Mouse (Mus musculus) embryonic facial prominence, embryonic 15.5 days (tissue): Measurements from ENCODE around the gene Frk. TPM values are rescaled to one million over a fixed set of nuclear protein-coding genes. Genes with fewer than 3 reads are reported as not detected.
"Not testable (repeated sequence)": the region's sequence is repeated elsewhere in the genome, so short reads cannot be mapped to it uniquely, and the experiment has no call there.

Experiments used
- ATAC-seq: fragments of 200-750 bp; cut with Nextera tagmentation; 2 replicates; pipeline ENCODE4 v1.8.0; 2017; ENCODE audit warnings: low read depth, moderate TSS enrichment; ENCODE audit not compliant: insufficient number of reproducible peaks, low FRiP score, low TSS enrichment
- H3K27ac ChIP-seq: fragments of 300-500 bp; sonication (generic); replicated peaks from 2 replicates; pipeline ENCODE4 v1.5.1; 2015; ENCODE audit warnings: mild to moderate bottlenecking, inconsistent platforms
- H3K27me3 ChIP-seq: fragments of 300-500 bp; sonication (generic); 2 replicates; pipeline ENCODE4 v1.6.1; 2015; ENCODE audit warnings: inconsistent platforms
- H3K36me3 ChIP-seq: fragments of 300-500 bp; sonication (generic); 2 replicates; pipeline ENCODE4 v1.6.1; 2015; ENCODE audit warnings: mild to moderate bottlenecking, inconsistent platforms
- H3K4me1 ChIP-seq: fragments of 300-500 bp; sonication (generic); 2 replicates; pipeline ENCODE4 v1.6.1; 2015; ENCODE audit warnings: inconsistent platforms
- H3K4me2 ChIP-seq: fragments of 300-500 bp; sonication (generic); replicated peaks from 2 replicates; pipeline ENCODE4 v1.6.1; 2015; ENCODE audit warnings: mild to moderate bottlenecking, inconsistent platforms
- H3K4me3 ChIP-seq: fragments of 300-500 bp; sonication (generic); replicated peaks from 2 replicates; pipeline ENCODE4 v1.5.1; 2015; ENCODE audit warnings: mild to moderate bottlenecking, inconsistent platforms
- H3K9ac ChIP-seq: fragments of 300-500 bp; sonication (generic); 2 replicates; pipeline ENCODE4 v1.6.1; 2015; ENCODE audit warnings: inconsistent platforms
- H3K9me3 ChIP-seq: fragments of 300-500 bp; sonication (generic); replicated peaks from 2 replicates; pipeline ENCODE4 v1.6.1; 2016; ENCODE audit warnings: inconsistent platforms
- WGBS: fragments of 180-500 bp; shearing (Covaris S2); methylation state at CpG from one replicate; pipeline ENCODE4 v1.1.7; 2015; 5-methylcytosine and 5-hydroxymethylcytosine counted together
- polyA plus RNA-seq: library from polyadenylated mRNA; unstranded; fragments of >200 nt; fragmentation: Nextera tagmentation; extraction: Ambion mirVana; gene quantifications from 2 replicates; pipeline ENCODE4 v1.2.1, GENCODE M21; 2015

Frk gene
- polyA plus RNA-seq, 1 experiment from 2014 or later, result 11.7 TPM

DNA sequence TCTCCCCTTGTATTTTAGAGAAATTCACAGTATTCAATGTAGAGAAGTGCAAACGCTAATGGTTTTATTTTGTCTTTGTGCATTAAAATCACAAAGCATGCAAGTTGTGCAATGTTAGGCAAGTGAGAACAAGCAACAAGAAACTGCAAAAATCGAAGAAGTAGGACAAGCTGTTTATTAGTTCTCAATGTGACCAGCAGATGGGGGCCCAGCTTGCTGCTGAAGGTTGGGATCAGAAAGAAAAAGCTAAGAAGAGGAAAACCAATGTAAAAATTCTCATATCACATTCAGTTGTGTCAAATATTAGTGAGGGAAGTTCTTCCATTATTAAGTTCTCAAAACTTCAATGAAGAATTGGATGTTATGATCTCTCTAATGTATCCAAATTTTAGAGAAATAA is 134.0 kb downstream of the Frk start:
- Histone ChIP-seq H3K27ac (no peak overlapping the region), H3K4me2 (no peak overlapping the region), H3K9me3 (no peaks in the 10 kb centered on the region), H3K4me1 (no peaks in the 10 kb centered on the region), H3K4me3 (no peak overlapping the region), H3K36me3 (no peaks in the 10 kb centered on the region), H3K27me3 (no peaks in the 10 kb centered on the region), H3K9ac (no peak overlapping the region)
- ATAC-seq, result no peak
- 46% methylated on average over 2 of the region's 2 CpGs for WGBS

DNA sequence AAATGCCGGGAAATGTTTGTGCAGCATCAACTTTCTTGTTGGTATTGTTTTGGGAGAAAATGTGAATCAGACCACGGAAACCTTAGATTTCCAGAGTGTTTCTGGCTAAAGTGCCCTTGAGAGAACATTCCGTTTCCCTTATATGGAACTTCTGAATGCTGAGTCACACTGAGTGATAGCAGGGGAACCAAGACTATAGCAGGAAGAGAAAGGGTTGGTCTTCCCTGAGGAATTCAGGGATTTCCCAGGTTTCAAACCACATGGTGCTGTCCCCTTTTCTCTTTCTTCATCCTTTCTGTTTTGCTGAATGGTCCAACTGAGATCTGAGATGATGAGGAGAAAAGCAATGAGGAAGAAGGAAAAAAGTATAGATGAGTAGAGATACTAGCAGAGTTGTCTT is 135.3 kb downstream of the Frk start:
- no peak overlapping the region for H3K9ac ChIP-seq
- no peaks in the 10 kb centered on the region for H3K4me1 ChIP-seq
- no peak overlapping the region for H3K4me3 ChIP-seq
- 41% methylated on average over 3 of the region's 3 CpGs for WGBS
- H3K36me3 ChIP-seq, result no peaks in the 10 kb centered on the region
- ATAC-seq, result no peak
- no peaks in the 10 kb centered on the region for H3K27me3 ChIP-seq
- H3K27ac ChIP-seq, result no peak overlapping the region
- H3K9me3 ChIP-seq, result no peaks in the 10 kb centered on the region
- H3K4me2 ChIP-seq, result no peak overlapping the region

DNA sequence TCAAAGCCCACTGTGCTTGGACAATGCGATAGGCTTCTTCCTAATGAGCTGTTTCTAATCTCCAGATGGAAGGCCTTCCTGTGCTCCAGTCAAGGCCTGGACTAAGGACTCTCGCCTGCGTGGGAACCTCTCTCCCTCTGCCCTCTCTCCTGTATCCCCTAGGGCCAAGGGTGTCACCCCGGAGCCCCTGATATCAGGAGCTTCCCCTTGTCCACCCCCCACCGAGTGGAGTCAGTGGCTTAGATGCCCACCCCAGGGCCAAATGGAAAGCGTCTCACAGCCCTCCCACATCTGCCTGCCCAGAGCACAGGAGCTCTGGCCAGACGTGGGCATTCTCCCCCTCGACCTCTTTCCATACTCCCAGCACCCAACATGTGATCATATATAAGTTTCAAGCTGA is 137.3 kb downstream of the Frk start:
- not testable (repeated sequence) for H3K4me3 ChIP-seq, H3K4me1 ChIP-seq, ATAC-seq, H3K27ac ChIP-seq, H3K27me3 ChIP-seq, H3K9me3 ChIP-seq, H3K4me2 ChIP-seq, H3K9ac ChIP-seq, H3K36me3 ChIP-seq
- WGBS, result 83% methylated on average over 8 of the region's 8 CpGs

DNA sequence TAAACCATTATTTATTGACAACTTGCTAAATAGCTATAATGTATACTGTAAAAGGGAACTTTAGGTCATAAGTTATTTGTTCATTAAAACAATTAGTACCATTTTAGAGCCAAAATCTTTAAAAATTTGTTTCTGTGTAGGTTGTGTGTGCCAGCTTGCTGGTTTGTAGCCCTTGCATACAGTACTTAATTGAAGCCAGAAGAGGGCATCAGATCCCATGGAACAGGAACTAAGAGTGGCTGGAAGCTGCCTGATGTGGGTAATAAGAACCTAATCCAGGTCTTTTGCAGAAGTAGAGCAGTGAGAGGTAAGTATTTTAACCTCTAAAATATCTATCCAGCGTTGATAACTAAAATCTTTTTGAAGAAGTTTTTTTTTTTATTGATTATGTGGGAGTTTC is 155.0 kb downstream of the Frk start:
- no peak for ATAC-seq
- H3K9ac ChIP-seq, result no peak overlapping the region

More for the DNA sequence above, 155.0 kb downstream of the Frk start:
- no peak overlapping the region for H3K27ac ChIP-seq
- H3K36me3 ChIP-seq, result no peaks in the 10 kb centered on the region
- H3K27me3 ChIP-seq, result no peaks in the 10 kb centered on the region
- no peak overlapping the region for H3K4me3 ChIP-seq
- no peak overlapping the region for H3K4me2 ChIP-seq
- no peaks in the 10 kb centered on the region for H3K9me3 ChIP-seq
- 72% methylated on average over 1 of the region's 1 CpGs for WGBS
- no peaks in the 10 kb centered on the region for H3K4me1 ChIP-seq

Other genes with a start within 250 kb of the Frk start
- 79.6 and 80.1 TPM in 2 replicates for gene Tspyl1, start 201.2 kb upstream of the Frk start, polyA plus RNA-seq
- gene Tspyl4, start 186.0 kb upstream of the Frk start, polyA plus RNA-seq, result 17.7 and 21.5 TPM in 2 replicates
- gene Col10a1, start 93.4 kb upstream of the Frk start, polyA plus RNA-seq, result 0.49 and 0.75 TPM in 2 replicates
- 8.7 and 10.7 TPM in 2 replicates for gene Nt5dc1, start 64.8 kb upstream of the Frk start, polyA plus RNA-seq